Mouse (Mus musculus) ES-E14 (cell line): ENCODE measurements around the gene Ngfr.

ENCODE experiments used
- CHD2 ChIP-seq: IDR thresholded peaks from 2 replicates; pipeline ENCODE4 v1.6.1; 2014; ENCODE audit warnings: mild to moderate bottlenecking, low read depth, low read length, inconsistent platforms
- HCFC1 ChIP-seq: IDR thresholded peaks from 2 replicates; pipeline ENCODE4 v1.6.1; 2012; ENCODE audit warnings: low read length, inconsistent platforms, borderline replicate concordance; ENCODE audit not compliant: insufficient read depth
- ZC3H11A ChIP-seq: IDR thresholded peaks from 2 replicates; pipeline ENCODE4 v1.6.1; 2012; ENCODE audit warnings: low read depth, mild to moderate bottlenecking, inconsistent platforms, low read length, borderline replicate concordance

GRCm38 (mm10) chr11:95585281-95585680, 2.3 kb downstream of the Ngfr start:
- no peak for TF ChIP-seq CHD2
- no peak for TF ChIP-seq HCFC1
- no peak for TF ChIP-seq ZC3H11A
